Mouse (Mus musculus) gastrocnemius, postnatal 36 days (tissue): ENCODE data around the gene Shisa6. TPM values are rescaled to one million over a fixed set of nuclear protein-coding genes. Genes with fewer than 3 reads are reported as not detected.

Experiments
- DNase-seq, 2 experiments: peaks; one replicate each; pipeline ENCODE4 v3.0.0; 2022
- intact Hi-C: fragments of 180-260 bp; cut with DNase I; formaldehyde crosslinking; loops from one replicate; pipeline ENCODE4 v1.15.1; 2025
- total RNA-seq, 2 experiments: library from RNA; stranded (reverse); gene quantifications; 2 replicates each; pipeline ENCODE4 v1.2.3; 2021

Gene Shisa6
- total RNA-seq, 2 experiments from 2014 or later: 0.05 to 0.42 TPM

GRCm38 (mm10) chr11:66260205-66260604 lies 265.6 kb downstream of the Shisa6 start:
- no peak for DNase-seq
- intact Hi-C loops: no loop called here

- DNase-seq: peak; percentile 16 to 18
- intact Hi-C loops: no loop called here
These were observed 266.9 kb downstream of the Shisa6 start for GRCm38 (mm10) chr11:66258851-66259250.

GRCm38 (mm10) chr11:66247115-66247514 lies 278.6 kb downstream of the Shisa6 start:
- intact Hi-C loops: no loop called here
- no peak for DNase-seq

- intact Hi-C loops: no loop called here
- DNase-seq: no peak
These were observed 289.2 kb downstream of the Shisa6 start for GRCm38 (mm10) chr11:66236557-66236956.

GRCm38 (mm10) chr11:66232891-66233290 lies 292.9 kb downstream of the Shisa6 start:
- intact Hi-C loops: no loop called here
- no peak for DNase-seq

- intact Hi-C loops: no loop called here
These were observed 303.6 kb downstream of the Shisa6 start for GRCm38 (mm10) chr11:66222133-66222532.

GRCm38 (mm10) chr11:66218469-66218868 lies 307.3 kb downstream of the Shisa6 start:
- no peak for DNase-seq

More at GRCm38 (mm10) chr11:66222133-66222532, 303.6 kb downstream of the Shisa6 start:
- DNase-seq: no peak

GRCm38 (mm10) chr11:66188627-66189287 lies 337.0 kb downstream of the Shisa6 start:
- intact Hi-C loops: no loop called here
- peak; percentile 26 to 61 for DNase-seq

More at GRCm38 (mm10) chr11:66218469-66218868, 307.3 kb downstream of the Shisa6 start:
- intact Hi-C loops: no loop called here

- intact Hi-C loops: no loop called here
- DNase-seq: no peak
These were observed 337.6 kb downstream of the Shisa6 start for GRCm38 (mm10) chr11:66188146-66188545.

GRCm38 (mm10) chr11:66177781-66178180 lies 348.0 kb downstream of the Shisa6 start:
- DNase-seq: no peak
- intact Hi-C loops: no loop called here

- DNase-seq: peak; percentile 8 to 16
- intact Hi-C loops: no loop called here
These were observed 357.7 kb downstream of the Shisa6 start, which contains the start of gene Dnah9 for GRCm38 (mm10) chr11:66167801-66168651. Gene Dnah9 (minus strand): TSS chr11:66168551.

GRCm38 (mm10) chr11:66164022-66164421 lies 361.7 kb downstream of the Shisa6 start:
- intact Hi-C loops: no loop called here
- DNase-seq: no peak
